Mouse (Mus musculus): ENCODE results near the gene Colgalt2.

DNA sequence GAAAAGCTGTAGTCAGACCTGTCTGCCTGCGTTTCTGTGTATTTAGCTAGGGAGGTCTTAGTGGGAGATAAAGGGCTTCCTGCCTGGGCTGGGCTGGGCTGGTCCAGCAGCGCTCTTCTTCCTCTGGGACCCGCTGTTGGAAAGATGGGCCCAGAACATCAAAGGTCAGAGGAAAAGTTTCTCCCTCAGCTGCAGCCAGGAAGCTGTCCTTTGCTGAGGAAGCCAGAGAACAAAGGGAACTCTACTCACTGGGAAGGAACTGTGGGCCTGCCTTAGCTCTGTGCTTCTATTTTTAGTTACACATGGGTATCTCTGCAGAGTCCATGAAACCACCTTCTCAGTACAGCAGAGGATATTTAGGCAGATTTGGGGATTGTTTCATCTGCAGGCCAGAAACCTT is 62.2 kb downstream of the Colgalt2 start:
- TF ChIP-seq CTCF (IDR thresholded peaks at IDR 0.05; ENCODE audit: extremely low read depth, insufficient read length, insufficient replicate concordance, low read depth, low read length) (no peak), POLR2A (IDR thresholded peaks at IDR 0.05; ENCODE audit: low read depth, low read length) (no peak)

All from small intestine, adult 2 months (tissue).